Mouse (Mus musculus) heart, embryonic 12.5 days (tissue): ENCODE results near the gene Tyk2. TPM values are rescaled to one million over a fixed set of nuclear protein-coding genes. Genes with fewer than 3 reads are reported as not detected.

Experiments used
- ATAC-seq: fragments of 200-750 bp; cut with Nextera tagmentation; 2 replicates; pipeline ENCODE4 v1.8.0; 2017; ENCODE audit warnings: moderate TSS enrichment, moderate library complexity; ENCODE audit not compliant: insufficient number of reproducible peaks, low FRiP score
- H3K27ac ChIP-seq: fragments of 300-500 bp; sonication (generic); 2 replicates; pipeline ENCODE4 v1.5.1; 2016; ENCODE audit warnings: mild to moderate bottlenecking, moderate library complexity; ENCODE audit not compliant: poor library complexity, severe bottlenecking
- H3K27me3 ChIP-seq: fragments of 300-500 bp; sonication (generic); replicated peaks from 2 replicates; pipeline ENCODE4 v1.6.1; 2016; ENCODE audit warnings: mild to moderate bottlenecking, moderate library complexity
- H3K36me3 ChIP-seq: fragments of 300-500 bp; sonication (generic); 2 replicates; pipeline ENCODE4 v1.6.1; 2016; ENCODE audit warnings: mild to moderate bottlenecking, moderate library complexity
- H3K4me1 ChIP-seq: fragments of 300-500 bp; sonication (generic); replicated peaks from 2 replicates; pipeline ENCODE4 v1.6.1; 2016; ENCODE audit warnings: mild to moderate bottlenecking
- H3K4me2 ChIP-seq: fragments of 300-500 bp; sonication (generic); 2 replicates; pipeline ENCODE4 v1.6.1; 2016; ENCODE audit warnings: mild to moderate bottlenecking, moderate library complexity
- H3K4me3 ChIP-seq: fragments of 300-500 bp; sonication (generic); 2 replicates; pipeline ENCODE4 v1.5.1; 2016; ENCODE audit warnings: mild to moderate bottlenecking
- H3K9ac ChIP-seq: fragments of 300-500 bp; sonication (generic); 2 replicates; pipeline ENCODE4 v1.6.1; 2016; ENCODE audit warnings: mild to moderate bottlenecking, moderate library complexity
- H3K9me3 ChIP-seq: fragments of 300-500 bp; sonication (generic); replicated peaks from 2 replicates; pipeline ENCODE4 v1.6.1; 2016; ENCODE audit warnings: mild to moderate bottlenecking, moderate library complexity
- WGBS: fragments of 180-500 bp; shearing (Covaris S2); methylation state at CpG from one replicate; pipeline ENCODE4 v1.1.7; 2016; 5-methylcytosine and 5-hydroxymethylcytosine counted together
- polyA plus RNA-seq: library from polyadenylated mRNA; unstranded; fragments of >200 nt; fragmentation: Nextera tagmentation; extraction: Ambion mirVana; gene quantifications from 2 replicates; pipeline ENCODE4 v1.2.1, GENCODE M21; 2016

The Tyk2 gene
- polyA plus RNA-seq, 1 experiment from 2014 or later = 17.5 TPM

GRCm38 (mm10) chr9:21107607-21108237 lies 23.3 kb downstream of the Tyk2 start:
- 44% methylated on average over 23 of the region's 23 CpGs for WGBS
- no peaks in the 10 kb centered on the region for H3K27me3 ChIP-seq
- ATAC-seq = no peak

GRCm38 (mm10) chr9:21105760-21106564 lies 25.1 kb downstream of the Tyk2 start:
- Histone ChIP-seq H3K4me3 (no peak overlapping the region), H3K9me3 (no peaks in the 10 kb centered on the region), H3K9ac (no peak overlapping the region), H3K4me1 (peaks cover under 1% of the 10 kb centered on the region; the same call in 1 of the 2 replicates), H3K27me3 (no peaks in the 10 kb centered on the region), H3K4me2 (no peak overlapping the region), H3K36me3 (peaks cover 25% of the 10 kb centered on the region; the same call in 1 of the 2 replicates), H3K27ac (no peak overlapping the region)
- WGBS = 60% methylated on average over 5 of the region's 5 CpGs
- no peak for ATAC-seq

More at GRCm38 (mm10) chr9:21107607-21108237, 23.3 kb downstream of the Tyk2 start:
- H3K4me2 ChIP-seq = no peak overlapping the region
- peaks cover 25% of the 10 kb centered on the region; the same call in 1 of the 2 replicates for H3K36me3 ChIP-seq
- H3K27ac ChIP-seq = no peak overlapping the region
- H3K4me1 ChIP-seq = no peaks in the 10 kb centered on the region
- no peak overlapping the region for H3K4me3 ChIP-seq
- no peak overlapping the region for H3K9ac ChIP-seq
- no peaks in the 10 kb centered on the region for H3K9me3 ChIP-seq

DNA sequence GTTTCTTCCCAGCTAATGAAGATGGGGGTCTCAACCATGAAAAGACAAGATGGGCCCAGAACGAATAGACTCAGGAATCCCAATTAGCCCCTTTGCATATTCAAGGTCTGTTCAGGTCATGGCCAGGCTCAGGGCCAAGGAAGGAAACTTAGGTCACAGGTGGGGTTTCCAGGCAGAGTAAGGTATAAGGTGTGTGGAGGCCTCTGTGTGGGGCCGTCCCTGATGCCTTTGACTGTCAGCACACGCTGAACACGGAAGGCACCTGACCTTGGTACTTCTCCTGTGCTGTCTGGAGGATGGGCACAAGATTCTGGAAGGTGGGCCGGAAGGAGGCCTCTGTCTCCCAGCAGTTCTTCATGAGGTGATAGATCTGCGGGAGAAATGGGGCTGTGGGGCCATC lies 26.2 kb downstream of the Tyk2 start:
- Histone ChIP-seq H3K27me3 (no peaks in the 10 kb centered on the region), H3K36me3 (peaks cover 20% of the 10 kb centered on the region; the same call in 1 of the 2 replicates), H3K4me1 (peaks cover 8% of the 10 kb centered on the region), H3K4me2 (no peak overlapping the region), H3K27ac (no peak overlapping the region), H3K4me3 (no peak overlapping the region), H3K9ac (no peak overlapping the region), H3K9me3 (no peaks in the 10 kb centered on the region)
- no peak for ATAC-seq
- 89% methylated on average over 6 of the region's 6 CpGs for WGBS

DNA sequence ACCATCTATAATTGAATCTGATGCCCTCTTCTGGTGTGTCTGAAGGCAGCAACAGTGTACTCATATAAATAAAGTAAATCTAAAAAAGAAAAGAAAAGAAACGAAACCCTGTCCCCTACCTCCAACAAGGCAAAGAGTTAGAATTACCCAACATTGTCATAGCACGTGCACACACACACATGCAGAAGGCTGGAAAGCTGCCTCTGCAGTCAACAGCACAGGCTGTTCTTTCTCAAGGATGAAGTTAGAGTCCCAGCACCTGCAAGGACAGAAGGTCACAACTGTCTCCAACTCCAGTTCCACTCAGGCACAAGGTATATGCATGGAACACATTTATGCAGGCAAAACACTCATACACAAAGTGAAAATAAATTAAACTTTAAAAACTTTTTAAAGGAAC lies 29.0 kb downstream of the Tyk2 start:
- 87% methylated on average over 2 of the region's 2 CpGs for WGBS
- peaks cover 11% of the 10 kb centered on the region; the same call in 1 of the 2 replicates for H3K36me3 ChIP-seq
- H3K27me3 ChIP-seq = no peaks in the 10 kb centered on the region
- H3K4me3 ChIP-seq = no peak overlapping the region
- H3K4me1 ChIP-seq = peaks cover 11% of the 10 kb centered on the region
- no peak overlapping the region for H3K27ac ChIP-seq
- no peak overlapping the region for H3K4me2 ChIP-seq
- ATAC-seq = no peak
- H3K9ac ChIP-seq = no peak overlapping the region
- no peaks in the 10 kb centered on the region for H3K9me3 ChIP-seq

DNA sequence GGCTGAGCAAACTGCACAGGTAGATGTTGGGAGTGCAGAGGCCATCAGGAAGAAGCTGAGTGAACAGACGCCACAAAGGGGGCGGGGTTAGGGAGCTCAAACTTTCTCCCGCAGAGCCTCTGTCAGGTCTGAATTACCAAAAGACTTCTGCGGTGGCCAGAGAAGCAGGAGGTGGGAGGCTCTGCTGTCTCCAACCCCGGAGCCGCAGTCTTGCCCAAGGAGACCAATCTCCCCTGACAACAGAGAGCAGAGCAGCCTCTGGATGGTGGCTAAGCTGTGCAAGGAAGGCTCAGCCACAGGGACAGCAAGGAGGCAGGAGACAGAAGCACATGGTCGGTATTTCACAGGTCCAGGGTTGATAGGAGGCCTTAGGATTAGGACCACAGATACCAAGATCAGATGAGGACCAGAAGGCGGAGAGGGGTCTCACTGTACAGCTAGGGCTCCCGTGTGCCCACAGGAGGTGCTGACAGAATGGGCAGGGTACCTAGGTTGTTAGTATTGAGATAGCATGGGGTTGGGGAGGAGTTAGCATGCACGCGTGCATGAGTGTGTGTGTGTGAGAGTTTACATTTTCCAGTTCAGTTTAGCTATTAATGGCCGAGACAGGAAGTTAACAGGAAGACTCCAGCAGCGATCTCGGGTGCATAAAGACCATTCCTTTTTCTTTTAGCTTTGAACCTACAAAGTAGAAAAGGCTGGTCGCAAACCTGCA lies 30.4 kb downstream of the Tyk2 start:
- H3K4me3 ChIP-seq = no peak overlapping the region
- no peaks in the 10 kb centered on the region for H3K9me3 ChIP-seq
- no peak overlapping the region for H3K27ac ChIP-seq
- WGBS = 41% methylated on average over 15 of the region's 15 CpGs
- peak; percentile 30; the same call in 1 of the 2 replicates for ATAC-seq
- peaks cover 11% of the 10 kb centered on the region for H3K4me1 ChIP-seq
- H3K36me3 ChIP-seq = peaks cover 8% of the 10 kb centered on the region; the same call in 1 of the 2 replicates
- H3K4me2 ChIP-seq = 0 out of 2 replicates have a peak overlapping the region, but pooled peaks have one; percentile 5
- no peaks in the 10 kb centered on the region for H3K27me3 ChIP-seq
- peak overlapping the region; percentile 32; the same call in 1 of the 2 replicates for H3K9ac ChIP-seq

- ATAC-seq = no peak
- Histone ChIP-seq H3K9me3 (no peaks in the 10 kb centered on the region), H3K27me3 (no peaks in the 10 kb centered on the region), H3K4me2 (no peak overlapping the region), H3K27ac (no peak overlapping the region), H3K36me3 (no peaks in the 10 kb centered on the region), H3K4me3 (no peak overlapping the region), H3K4me1 (peaks cover 11% of the 10 kb centered on the region), H3K9ac (no peak overlapping the region)
- 57% methylated on average over 8 of the region's 8 CpGs for WGBS
Measured at GRCm38 (mm10) chr9:21097793-21098192, 33.2 kb downstream of the Tyk2 start.

DNA sequence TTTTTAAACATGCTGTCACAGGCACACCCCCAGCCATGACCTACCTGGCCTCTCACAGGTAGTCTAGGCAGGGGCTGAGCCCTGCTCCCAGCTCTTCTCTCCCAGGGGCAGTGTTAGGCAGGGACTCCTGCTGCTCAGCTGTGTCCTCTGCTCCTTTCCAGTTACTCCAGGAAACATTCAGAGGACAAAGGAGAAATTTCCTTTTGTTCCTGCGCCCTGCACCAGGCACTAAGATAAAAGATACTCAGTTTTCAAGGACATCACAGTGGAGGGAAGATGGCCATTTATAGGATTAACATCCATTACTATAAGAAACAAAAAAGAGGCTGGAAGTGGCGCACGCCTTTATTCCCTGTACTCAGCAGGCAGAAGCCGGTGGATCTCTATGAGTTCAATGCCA lies 35.1 kb downstream of the Tyk2 start:
- no peak for ATAC-seq
- no peaks in the 10 kb centered on the region for H3K36me3 ChIP-seq
- H3K9ac ChIP-seq = no peak overlapping the region
- no peak overlapping the region for H3K4me2 ChIP-seq
- no peak overlapping the region for H3K4me3 ChIP-seq
- peaks cover 14% of the 10 kb centered on the region for H3K4me1 ChIP-seq
- no peaks in the 10 kb centered on the region for H3K9me3 ChIP-seq
- 86% methylated on average over 4 of the region's 4 CpGs for WGBS
- H3K27me3 ChIP-seq = no peaks in the 10 kb centered on the region
- no peak overlapping the region for H3K27ac ChIP-seq

DNA sequence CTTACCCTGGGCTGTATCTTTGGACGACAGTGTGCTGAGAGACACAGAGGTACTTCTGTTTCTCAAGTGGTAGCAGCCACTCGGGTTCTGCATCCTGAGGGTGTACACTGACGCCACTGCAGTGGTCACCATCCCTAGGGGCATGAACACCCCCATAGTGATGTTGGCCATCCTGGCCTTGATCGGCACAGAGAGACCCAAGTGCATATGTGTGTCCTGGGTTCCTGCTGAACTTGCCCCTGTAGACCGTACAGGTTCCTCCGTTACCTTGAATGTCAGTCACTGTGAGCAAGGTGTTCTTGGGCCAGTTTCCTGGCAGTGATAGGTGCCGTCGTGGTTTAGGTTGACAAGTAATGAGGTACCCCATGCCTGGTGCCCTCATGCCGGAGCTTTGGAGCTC lies 37.6 kb downstream of the Tyk2 start:
- Histone ChIP-seq H3K4me2 (no peak overlapping the region), H3K36me3 (peaks cover 20% of the 10 kb centered on the region), H3K9me3 (no peaks in the 10 kb centered on the region), H3K4me3 (no peak overlapping the region), H3K27me3 (no peaks in the 10 kb centered on the region), H3K27ac (no peak overlapping the region), H3K4me1 (peaks cover 31% of the 10 kb centered on the region), H3K9ac (no peak overlapping the region)
- 89% methylated on average over 9 of the region's 9 CpGs for WGBS
- ATAC-seq = no peak

GRCm38 (mm10) chr9:21091707-21092320 lies 39.2 kb downstream of the Tyk2 start, which contains the start of the genes Gm38431 and Raver1:
Gene Gm38431, minus strand, starts transcription at chr9:21091997.
Gene Raver1, minus strand, starts transcription at chr9:21092008.
- peak; percentile 98 for ATAC-seq
- Histone ChIP-seq H3K9me3 (no peaks in the 10 kb centered on the region), H3K4me1 (peaks cover 29% of the 10 kb centered on the region), H3K36me3 (peaks cover 36% of the 10 kb centered on the region), H3K9ac (peak within 1 kb of the TSS; percentile 84), H3K27me3 (no peaks in the 10 kb centered on the region), H3K4me3 (peak within 1 kb of the TSS; percentile 76), H3K4me2 (peak within 1 kb of the TSS; percentile 97), H3K27ac (peak within 1 kb of the TSS; percentile 81)
- under 1% methylated on average over 54 of the region's 54 CpGs for WGBS

GRCm38 (mm10) chr9:21090972-21091706 lies 39.9 kb downstream of the Tyk2 start:
- Histone ChIP-seq H3K4me1 (peaks cover 29% of the 10 kb centered on the region), H3K9ac (peak overlapping the region; percentile 84), H3K27me3 (no peaks in the 10 kb centered on the region), H3K4me3 (peak overlapping the region; percentile 76), H3K27ac (peak overlapping the region; percentile 81; the same call in 1 of the 2 replicates), H3K36me3 (peaks cover 43% of the 10 kb centered on the region), H3K9me3 (no peaks in the 10 kb centered on the region), H3K4me2 (peak overlapping the region; percentile 97)
- 1% methylated on average over 24 of the region's 24 CpGs for WGBS
- ATAC-seq = no peak; the same call in 1 of the 2 replicates
